Mouse (Mus musculus) kidney, adult 9 months (tissue): ENCODE data around the gene Clic1.

Experiments
- DNase-seq: peaks from one replicate; pipeline ENCODE4 v3.0.0; 2022

The Clic1 gene

GRCm38 (mm10) chr17:35045807-35046680 lies 3.7 kb upstream of the Clic1 start:
- peak; percentile 36 for DNase-seq

GRCm38 (mm10) chr17:35046681-35047455 lies 2.9 kb upstream of the Clic1 start, which contains the start of gene Msh5:
Gene Msh5, minus strand, starts transcription at chr17:35046745.
- peak; percentile 99 for DNase-seq

- DNase-seq, result peak; percentile 92
Measured at GRCm38 (mm10) chr17:35047688-35048087, 2.1 kb upstream of the Clic1 start.

- DNase-seq, result peak; percentile 46
Measured at GRCm38 (mm10) chr17:35048149-35048931, 1.4 kb upstream of the Clic1 start.

- no peak for DNase-seq
Measured at GRCm38 (mm10) chr17:35048932-35049440, 780 bp upstream of the Clic1 start.

- DNase-seq, result peak; percentile 82
Measured at GRCm38 (mm10) chr17:35050126-35050750, 472 bp downstream of the Clic1 start.

- peak; percentile 85 for DNase-seq
Measured at GRCm38 (mm10) chr17:35051156-35052086, 1.7 kb downstream of the Clic1 start.

GRCm38 (mm10) chr17:35052271-35052798 lies 2.6 kb downstream of the Clic1 start:
- DNase-seq, result no peak

- DNase-seq, result no peak
Measured at GRCm38 (mm10) chr17:35055691-35056495, 6.1 kb downstream of the Clic1 start.

- no peak for DNase-seq
Measured at GRCm38 (mm10) chr17:35057090-35057489, 7.3 kb downstream of the Clic1 start.

- DNase-seq, result no peak
Measured at GRCm38 (mm10) chr17:35058316-35058715, 8.6 kb downstream of the Clic1 start.

- peak; percentile 89 for DNase-seq
Measured at GRCm38 (mm10) chr17:35058911-35059892, 9.4 kb downstream of the Clic1 start, which contains the start of gene Ddah2. Gene Ddah2, plus strand, starts transcription at chr17:35059035.

- no peak for DNase-seq
Measured at GRCm38 (mm10) chr17:35060071-35060470, 10.3 kb downstream of the Clic1 start.

- DNase-seq, result no peak
Measured at GRCm38 (mm10) chr17:35060737-35061297, 11.1 kb downstream of the Clic1 start.

- no peak for DNase-seq
Measured at GRCm38 (mm10) chr17:35061299-35061698, 11.5 kb downstream of the Clic1 start.

GRCm38 (mm10) chr17:35063466-35063865 lies 13.7 kb downstream of the Clic1 start:
- no peak for DNase-seq

- DNase-seq, result no peak
Measured at GRCm38 (mm10) chr17:35064378-35064877, 14.7 kb downstream of the Clic1 start.
